Mouse (Mus musculus) intestine, embryonic 14.5 days (tissue): Measurements from ENCODE around the gene Gm21060. TPM values are rescaled to one million over a fixed set of nuclear protein-coding genes. Genes with fewer than 3 reads are reported as not detected.

Source experiments
- ATAC-seq: fragments of 200-750 bp; cut with Nextera tagmentation; replicated peaks from 2 replicates; pipeline ENCODE4 v1.8.0; 2017; ENCODE audit warnings: low read depth, moderate number of reproducible peaks, moderate TSS enrichment, moderate library complexity; ENCODE audit not compliant: low FRiP score, low TSS enrichment
- DNase-seq: peaks from one replicate; pipeline ENCODE4 v3.0.0-alpha.2; 2018; ENCODE audit warnings: low spot score
- H3K27ac ChIP-seq: fragments of 300-500 bp; sonication (generic); 2 replicates; pipeline ENCODE4 v1.5.1; 2014; ENCODE audit warnings: low read depth, mild to moderate bottlenecking, control low read depth
- H3K27me3 ChIP-seq: fragments of 300-500 bp; sonication (generic); replicated peaks from 2 replicates; pipeline ENCODE4 v1.6.1; 2014; ENCODE audit warnings: low read length, control low read depth; ENCODE audit not compliant: control insufficient read depth, insufficient read depth
- H3K36me3 ChIP-seq: fragments of 300-500 bp; sonication (generic); 2 replicates; pipeline ENCODE4 v1.6.1; 2014; ENCODE audit warnings: low read length, control low read depth; ENCODE audit not compliant: control insufficient read depth, insufficient read depth
- H3K4me1 ChIP-seq: fragments of 300-500 bp; sonication (generic); replicated peaks from 2 replicates; pipeline ENCODE4 v1.6.1; 2014; ENCODE audit warnings: low read length, control low read depth, mixed read lengths; ENCODE audit not compliant: control insufficient read depth, insufficient read depth
- H3K4me2 ChIP-seq: fragments of 300-500 bp; sonication (generic); 2 replicates; pipeline ENCODE4 v1.6.1; 2014; ENCODE audit warnings: low read length
- H3K4me3 ChIP-seq: fragments of 300-500 bp; sonication (generic); 2 replicates; pipeline ENCODE4 v1.5.1; 2014; ENCODE audit warnings: low read depth, low read length, control low read depth, mixed read lengths
- H3K9ac ChIP-seq: fragments of 300-500 bp; sonication (generic); 2 replicates; pipeline ENCODE4 v1.6.1; 2014; ENCODE audit warnings: mild to moderate bottlenecking, low read length
- H3K9me3 ChIP-seq: fragments of 300-500 bp; sonication (generic); 2 replicates; pipeline ENCODE4 v1.6.1; 2016; ENCODE audit warnings: low read length, control low read depth; ENCODE audit not compliant: control insufficient read depth
- WGBS: fragments of 180-500 bp; shearing (Covaris S2); extraction: QIAGEN DNeasy Blood & Tissue Kit; methylation state at CpG from one replicate; pipeline ENCODE4 v1.1.7; 2014; 5-methylcytosine and 5-hydroxymethylcytosine counted together
- polyA plus RNA-seq: library from polyadenylated mRNA; unstranded; fragments of >200 nt; fragmentation: Nextera tagmentation; extraction: Ambion mirVana; gene quantifications from 2 replicates; pipeline ENCODE4 v1.2.1, GENCODE M21; 2014

The Gm21060 gene
- polyA plus RNA-seq, 1 experiment from 2014 or later = not detected

GRCm38 (mm10) chr19:61267141-61267540 is 29.7 kb downstream of the Gm21060 start:
- Histone ChIP-seq H3K36me3 (no peaks in the 10 kb centered on the region), H3K27me3 (no peaks in the 10 kb centered on the region), H3K4me2 (no peak overlapping the region), H3K4me1 (no peaks in the 10 kb centered on the region), H3K4me3 (no peak overlapping the region), H3K9me3 (no peaks in the 10 kb centered on the region), H3K27ac (no peak overlapping the region), H3K9ac (no peak overlapping the region)
- 23% methylated on average over 7 of the region's 7 CpGs for whole genome bisulfite sequencing
- ATAC-seq (no peak), DNase-seq (no peak)

GRCm38 (mm10) chr19:61266651-61267050 is 30.2 kb downstream of the Gm21060 start:
- WGBS = 2% methylated on average over 25 of the region's 26 CpGs
- DNase-seq (peak; percentile 100), ATAC-seq (no peak)
- Histone ChIP-seq H3K36me3 (no peaks in the 10 kb centered on the region), H3K27me3 (no peaks in the 10 kb centered on the region), H3K4me1 (no peaks in the 10 kb centered on the region), H3K27ac (no peak overlapping the region), H3K9me3 (no peaks in the 10 kb centered on the region), H3K9ac (no peak overlapping the region), H3K4me3 (no peak overlapping the region), H3K4me2 (no peak overlapping the region)

GRCm38 (mm10) chr19:61266246-61266615 is 30.6 kb downstream of the Gm21060 start:
- ATAC-seq (no peak), DNase-seq (peak; percentile 75)
- Histone ChIP-seq H3K9me3 (no peaks in the 10 kb centered on the region), H3K27ac (no peak overlapping the region), H3K9ac (no peak overlapping the region), H3K4me1 (no peaks in the 10 kb centered on the region), H3K27me3 (no peaks in the 10 kb centered on the region), H3K36me3 (no peaks in the 10 kb centered on the region), H3K4me2 (no peak overlapping the region), H3K4me3 (no peak overlapping the region)
- WGBS = 2% methylated on average over 12 of the region's 12 CpGs

- Histone ChIP-seq H3K9me3 (no peaks in the 10 kb centered on the region), H3K4me3 (no peak overlapping the region), H3K9ac (no peak overlapping the region), H3K27me3 (no peaks in the 10 kb centered on the region), H3K4me2 (no peak overlapping the region), H3K27ac (no peak overlapping the region), H3K4me1 (no peaks in the 10 kb centered on the region), H3K36me3 (no peaks in the 10 kb centered on the region)
- WGBS = 18% methylated on average over 3 of the region's 3 CpGs
- DNase-seq (peak; percentile 62), ATAC-seq (peak; percentile 54; the same call in 1 of the 2 replicates)
These were observed 31.3 kb downstream of the Gm21060 start for GRCm38 (mm10) chr19:61265349-61266245.

- H3K4me3 ChIP-seq = no peak overlapping the region
- ATAC-seq = no peak
- H3K27ac ChIP-seq = no peak overlapping the region
- no peaks in the 10 kb centered on the region for H3K36me3 ChIP-seq
- H3K4me1 ChIP-seq = no peaks in the 10 kb centered on the region
- no peak overlapping the region for H3K4me2 ChIP-seq
- H3K9me3 ChIP-seq = no peaks in the 10 kb centered on the region
- H3K27me3 ChIP-seq = no peaks in the 10 kb centered on the region
- DNase-seq = no peak
- H3K9ac ChIP-seq = no peak overlapping the region
These were observed 31.9 kb downstream of the Gm21060 start for GRCm38 (mm10) chr19:61264933-61265332.

GRCm38 (mm10) chr19:61264227-61264626 is 32.6 kb downstream of the Gm21060 start:
- peak; percentile 61 for DNase-seq
- 77% methylated on average over 1 of the region's 1 CpGs for WGBS
- no peak overlapping the region for H3K27ac ChIP-seq
- no peaks in the 10 kb centered on the region for H3K27me3 ChIP-seq
- no peaks in the 10 kb centered on the region for H3K36me3 ChIP-seq
- H3K9me3 ChIP-seq = no peaks in the 10 kb centered on the region
- H3K9ac ChIP-seq = no peak overlapping the region
- H3K4me3 ChIP-seq = no peak overlapping the region
- H3K4me2 ChIP-seq = no peak overlapping the region
- ATAC-seq = no peak
- H3K4me1 ChIP-seq = no peaks in the 10 kb centered on the region

- 93% methylated on average over 1 of the region's 1 CpGs for WGBS
- ATAC-seq = no peak
- no peak for DNase-seq
These were observed 35.6 kb downstream of the Gm21060 start for GRCm38 (mm10) chr19:61261241-61261640.

GRCm38 (mm10) chr19:61257733-61258132 is 39.1 kb downstream of the Gm21060 start:
- Histone ChIP-seq H3K9me3 (no peaks in the 10 kb centered on the region), H3K27me3 (no peaks in the 10 kb centered on the region), H3K4me2 (no peak overlapping the region), H3K27ac (no peak overlapping the region), H3K9ac (no peak overlapping the region), H3K36me3 (no peaks in the 10 kb centered on the region), H3K4me3 (no peak overlapping the region), H3K4me1 (no peaks in the 10 kb centered on the region)
- 93% methylated on average over 18 of the region's 18 CpGs for WGBS
- ATAC-seq = no peak
- DNase-seq = no peak

More at GRCm38 (mm10) chr19:61261241-61261640, 35.6 kb downstream of the Gm21060 start:
- Histone ChIP-seq H3K27me3 (no peaks in the 10 kb centered on the region), H3K4me1 (no peaks in the 10 kb centered on the region), H3K9ac (no peak overlapping the region), H3K27ac (no peak overlapping the region), H3K36me3 (no peaks in the 10 kb centered on the region), H3K9me3 (no peaks in the 10 kb centered on the region), H3K4me3 (no peak overlapping the region), H3K4me2 (no peak overlapping the region)
